Mouse (Mus musculus) bone marrow macrophage, adult 2 months (primary cell): ENCODE measurements around the gene Tekt1. TPM values are rescaled to one million over a fixed set of nuclear protein-coding genes. Genes with fewer than 3 reads are reported as not detected.

Source experiments
- H3K27ac ChIP-seq: 2 replicates; pipeline ENCODE4 v1.5.1; 2012; ENCODE audit warnings: low read depth, low read length; ENCODE audit not compliant: insufficient read depth
- H3K4me1 ChIP-seq: 2 replicates; pipeline ENCODE4 v1.6.1; 2012; ENCODE audit warnings: low read length; ENCODE audit not compliant: control insufficient read depth, insufficient read depth
- H3K4me3 ChIP-seq: 2 replicates; pipeline ENCODE4 v1.5.1; 2012; ENCODE audit warnings: mild to moderate bottlenecking, low read length, moderate library complexity; ENCODE audit not compliant: insufficient read depth
- CTCF ChIP-seq: IDR thresholded peaks from 2 replicates; pipeline ENCODE4 v1.5.1; 2012; ENCODE audit warnings: low read depth, mild to moderate bottlenecking, low read length, moderate library complexity
- POLR2A ChIP-seq: IDR thresholded peaks from 2 replicates; pipeline ENCODE4 v1.6.1; 2012; ENCODE audit warnings: mild to moderate bottlenecking, low read depth, low read length, borderline replicate concordance
- polyA plus RNA-seq: library from polyadenylated mRNA; stranded (reverse); fragments of >200 nt; gene quantifications from 2 replicates; pipeline ENCODE4 v1.2.4, GENCODE M21; 2012; ENCODE audit not compliant: missing spikeins, insufficient read depth, insufficient read length

The Tekt1 gene
- not detected in 2 replicates for polyA plus RNA-seq

- Histone ChIP-seq H3K4me3 (peak within 1 kb of the TSS; percentile 26), H3K27ac (no peak within 1 kb of the TSS), H3K4me1 (no peaks in the 10 kb centered on the region)
- TF ChIP-seq POLR2A (no peak), CTCF (no peak)
Observed at GRCm38 (mm10) chr11:72362347-72362741, at the start of gene Tekt1. Gene Tekt1 (minus strand): TSS chr11:72362442.

- Histone ChIP-seq H3K4me3 (no peak overlapping the region), H3K4me1 (no peaks in the 10 kb centered on the region), H3K27ac (no peak overlapping the region)
- TF ChIP-seq CTCF (no peak), POLR2A (no peak)
Observed at GRCm38 (mm10) chr11:72411945-72412344, 49.7 kb upstream of the Tekt1 start.

- TF ChIP-seq CTCF (no peak), POLR2A (no peak)
- H3K27ac ChIP-seq, result no peak within 1 kb of the TSS
- no peaks in the 10 kb centered on the region for H3K4me1 ChIP-seq
- peak within 1 kb of the TSS; percentile 47 for H3K4me3 ChIP-seq
Observed at GRCm38 (mm10) chr11:72411093-72411921, 49.1 kb upstream of the Tekt1 start, which contains the start of gene Smtnl2. Gene Smtnl2 (minus strand): TSS chr11:72411713.

GRCm38 (mm10) chr11:72410521-72411092, 48.4 kb upstream of the Tekt1 start:
- no peak overlapping the region for H3K27ac ChIP-seq

GRCm38 (mm10) chr11:72409649-72410385, 47.6 kb upstream of the Tekt1 start:
- H3K4me3 ChIP-seq, result no peak overlapping the region
- no peaks in the 10 kb centered on the region for H3K4me1 ChIP-seq
- no peak for TF ChIP-seq CTCF
- no peak for TF ChIP-seq POLR2A
- no peak overlapping the region for H3K27ac ChIP-seq

More at GRCm38 (mm10) chr11:72410521-72411092, 48.4 kb upstream of the Tekt1 start:
- H3K4me1 ChIP-seq, result no peaks in the 10 kb centered on the region
- no peak for TF ChIP-seq CTCF
- no peak for TF ChIP-seq POLR2A
- 0 out of 2 replicates have a peak overlapping the region, but pooled peaks have one; percentile 47 for H3K4me3 ChIP-seq

GRCm38 (mm10) chr11:72408451-72409170, 46.4 kb upstream of the Tekt1 start:
- no peak overlapping the region for H3K27ac ChIP-seq
- TF ChIP-seq POLR2A (no peak), CTCF (no peak)
- H3K4me3 ChIP-seq, result no peak overlapping the region
- H3K4me1 ChIP-seq, result no peaks in the 10 kb centered on the region

GRCm38 (mm10) chr11:72407574-72407973, 45.3 kb upstream of the Tekt1 start:
- no peak overlapping the region for H3K27ac ChIP-seq
- TF ChIP-seq CTCF, result no peak
- TF ChIP-seq POLR2A, result no peak
- H3K4me3 ChIP-seq, result no peak overlapping the region
- no peaks in the 10 kb centered on the region for H3K4me1 ChIP-seq

- TF ChIP-seq CTCF, result no peak
- TF ChIP-seq POLR2A, result no peak
- Histone ChIP-seq H3K27ac (no peak overlapping the region), H3K4me1 (no peaks in the 10 kb centered on the region), H3K4me3 (no peak overlapping the region)
Observed at GRCm38 (mm10) chr11:72407081-72407480, 44.8 kb upstream of the Tekt1 start.

- H3K27ac ChIP-seq, result no peak overlapping the region
- TF ChIP-seq CTCF (no peak), POLR2A (no peak)
- H3K4me3 ChIP-seq, result no peak overlapping the region
- H3K4me1 ChIP-seq, result no peaks in the 10 kb centered on the region
Observed at GRCm38 (mm10) chr11:72406079-72406675, 43.9 kb upstream of the Tekt1 start.
